Mouse (Mus musculus): Measurements from ENCODE around the gene Gpx3. TPM values are rescaled to one million over a fixed set of nuclear protein-coding genes. Genes with fewer than 3 reads are reported as not detected.

The Gpx3 gene
- polyA plus RNA-seq, 1 experiment, result 133 TPM

GRCm38 (mm10) chr11:54924145-54924544 lies 21.9 kb downstream of the Gpx3 start:
- Histone ChIP-seq H3K27ac (ENCODE audit: control insufficient read depth, insufficient read depth, low read length) (no peak overlapping the region), H3K4me3 (ENCODE audit: control insufficient read depth, insufficient read depth, low read length) (no peak overlapping the region), H3K36me3 (ENCODE audit: control insufficient read depth, insufficient read depth, low read length) (peaks cover 86% of the 10 kb centered on the region), H3K4me1 (replicated peaks; ENCODE audit: control insufficient read depth, insufficient read depth, low read length) (no peaks in the 10 kb centered on the region), H3K27me3 (ENCODE audit: control insufficient read depth, insufficient read depth, low read length) (no peaks in the 10 kb centered on the region)
- no peak for DNase-seq
- TF ChIP-seq POLR2A (IDR thresholded peaks at IDR 0.05; ENCODE audit: control insufficient read depth, extremely low read depth, insufficient read depth, low read length, poor library complexity) (no peak), CTCF (IDR thresholded peaks at IDR 0.05; ENCODE audit: borderline replicate concordance, control insufficient read depth, extremely low read depth, insufficient read depth, low read length, poor library complexity) (no peak)
- WGBS, result 96% methylated on average over 14 of the region's 14 CpGs

- Histone ChIP-seq H3K4me1 (replicated peaks; ENCODE audit: control insufficient read depth, insufficient read depth, low read length) (no peaks in the 10 kb centered on the region), H3K27ac (ENCODE audit: control insufficient read depth, insufficient read depth, low read length) (no peak overlapping the region), H3K27me3 (ENCODE audit: control insufficient read depth, insufficient read depth, low read length) (no peaks in the 10 kb centered on the region), H3K36me3 (ENCODE audit: control insufficient read depth, insufficient read depth, low read length) (peaks cover 96% of the 10 kb centered on the region), H3K4me3 (ENCODE audit: control insufficient read depth, insufficient read depth, low read length) (no peak overlapping the region)
- DNase-seq, result peak; percentile 67
- TF ChIP-seq CTCF (IDR thresholded peaks at IDR 0.05; ENCODE audit: borderline replicate concordance, control insufficient read depth, extremely low read depth, insufficient read depth, low read length, poor library complexity) (peak; percentile 71; the same call in 1 of the 2 replicates), POLR2A (IDR thresholded peaks at IDR 0.05; ENCODE audit: control insufficient read depth, extremely low read depth, insufficient read depth, low read length, poor library complexity) (no peak)
- 93% methylated on average over 14 of the region's 14 CpGs for WGBS
Observed at GRCm38 (mm10) chr11:54927346-54928140, 25.3 kb downstream of the Gpx3 start.

- WGBS, result 96% methylated on average over 3 of the region's 3 CpGs
- Histone ChIP-seq H3K4me1 (replicated peaks; ENCODE audit: control insufficient read depth, insufficient read depth, low read length) (no peaks in the 10 kb centered on the region), H3K27ac (ENCODE audit: control insufficient read depth, insufficient read depth, low read length) (no peak overlapping the region), H3K27me3 (ENCODE audit: control insufficient read depth, insufficient read depth, low read length) (no peaks in the 10 kb centered on the region), H3K4me3 (ENCODE audit: control insufficient read depth, insufficient read depth, low read length) (no peak overlapping the region), H3K36me3 (ENCODE audit: control insufficient read depth, insufficient read depth, low read length) (peaks cover 95% of the 10 kb centered on the region)
- TF ChIP-seq POLR2A (IDR thresholded peaks at IDR 0.05; ENCODE audit: control insufficient read depth, extremely low read depth, insufficient read depth, low read length, poor library complexity) (no peak), CTCF (IDR thresholded peaks at IDR 0.05; ENCODE audit: borderline replicate concordance, control insufficient read depth, extremely low read depth, insufficient read depth, low read length, poor library complexity) (no peak)
- DNase-seq, result no peak
Observed at GRCm38 (mm10) chr11:54928219-54928618, 26.0 kb downstream of the Gpx3 start.

GRCm38 (mm10) chr11:54928886-54929285 lies 26.6 kb downstream of the Gpx3 start:
- H3K4me1 ChIP-seq (replicated peaks; ENCODE audit: control insufficient read depth, insufficient read depth, low read length), result no peaks in the 10 kb centered on the region
- no peaks in the 10 kb centered on the region for H3K27me3 ChIP-seq (ENCODE audit: control insufficient read depth, insufficient read depth, low read length)
- peaks cover 95% of the 10 kb centered on the region for H3K36me3 ChIP-seq (ENCODE audit: control insufficient read depth, insufficient read depth, low read length)
- no peak for DNase-seq
- H3K27ac ChIP-seq (ENCODE audit: control insufficient read depth, insufficient read depth, low read length), result no peak overlapping the region
- TF ChIP-seq CTCF (IDR thresholded peaks at IDR 0.05; ENCODE audit: borderline replicate concordance, control insufficient read depth, extremely low read depth, insufficient read depth, low read length, poor library complexity) (no peak), POLR2A (IDR thresholded peaks at IDR 0.05; ENCODE audit: control insufficient read depth, extremely low read depth, insufficient read depth, low read length, poor library complexity) (no peak)
- 96% methylated on average over 7 of the region's 7 CpGs for WGBS
- no peak overlapping the region for H3K4me3 ChIP-seq (ENCODE audit: control insufficient read depth, insufficient read depth, low read length)

- TF ChIP-seq POLR2A (IDR thresholded peaks at IDR 0.05; ENCODE audit: control insufficient read depth, extremely low read depth, insufficient read depth, low read length, poor library complexity), result no peak
- no peak for TF ChIP-seq CTCF (IDR thresholded peaks at IDR 0.05; ENCODE audit: borderline replicate concordance, control insufficient read depth, extremely low read depth, insufficient read depth, low read length, poor library complexity)
- Histone ChIP-seq H3K36me3 (ENCODE audit: control insufficient read depth, insufficient read depth, low read length) (peaks cover 95% of the 10 kb centered on the region), H3K27ac (ENCODE audit: control insufficient read depth, insufficient read depth, low read length) (no peak overlapping the region), H3K27me3 (ENCODE audit: control insufficient read depth, insufficient read depth, low read length) (no peaks in the 10 kb centered on the region), H3K4me1 (replicated peaks; ENCODE audit: control insufficient read depth, insufficient read depth, low read length) (no peaks in the 10 kb centered on the region), H3K4me3 (ENCODE audit: control insufficient read depth, insufficient read depth, low read length) (no peak overlapping the region)
- no peak for DNase-seq
- WGBS, result 96% methylated on average over 6 of the region's 6 CpGs
Observed at GRCm38 (mm10) chr11:54929290-54929689, 27.0 kb downstream of the Gpx3 start.

- H3K4me1 ChIP-seq (replicated peaks; ENCODE audit: control insufficient read depth, insufficient read depth, low read length), result 0 out of 2 replicates have a peak, but pooled peaks cover 2% of the 10 kb centered on the region
- H3K27ac ChIP-seq (ENCODE audit: control insufficient read depth, insufficient read depth, low read length), result no peak overlapping the region
- H3K4me3 ChIP-seq (ENCODE audit: control insufficient read depth, insufficient read depth, low read length), result no peak overlapping the region
- H3K36me3 ChIP-seq (ENCODE audit: control insufficient read depth, insufficient read depth, low read length), result peaks cover 93% of the 10 kb centered on the region
- WGBS, result 96% methylated on average over 8 of the region's 8 CpGs
- no peak for TF ChIP-seq POLR2A (IDR thresholded peaks at IDR 0.05; ENCODE audit: control insufficient read depth, extremely low read depth, insufficient read depth, low read length, poor library complexity)
- TF ChIP-seq CTCF (IDR thresholded peaks at IDR 0.05; ENCODE audit: borderline replicate concordance, control insufficient read depth, extremely low read depth, insufficient read depth, low read length, poor library complexity), result no peak
- DNase-seq, result no peak
- no peaks in the 10 kb centered on the region for H3K27me3 ChIP-seq (ENCODE audit: control insufficient read depth, insufficient read depth, low read length)
Observed at GRCm38 (mm10) chr11:54929744-54930143, 27.5 kb downstream of the Gpx3 start.

Data from thymus, adult 2 months (tissue).